Mouse (Mus musculus): ENCODE results near the gene Tenm2. TPM values are rescaled to one million over a fixed set of nuclear protein-coding genes. Genes with fewer than 3 reads are reported as not detected.

Tenm2 gene
- polyA plus RNA-seq, 1 experiment from 2014 or later = 1.5 TPM

- H3K27ac ChIP-seq (replicated peaks; ENCODE audit: low read depth, low read length) = no peak overlapping the region
- H3K9me3 ChIP-seq (replicated peaks; ENCODE audit: control insufficient read depth, low read length) = no peaks in the 10 kb centered on the region
- H3K4me3 ChIP-seq (ENCODE audit: low read depth, low read length) = no peak overlapping the region
- WGBS = 32% methylated on average over 7 of the region's 7 CpGs
- H3K27me3 ChIP-seq (ENCODE audit: control insufficient read depth, insufficient read depth, low read length) = no peaks in the 10 kb centered on the region
- ATAC-seq (replicated peaks; ENCODE audit: insufficient number of reproducible peaks, low FRiP score, low TSS enrichment, low read depth) = no peak
- H3K4me2 ChIP-seq (ENCODE audit: low read depth, low read length) = no peak overlapping the region
- DNase-seq (ENCODE audit: low spot score) = no peak
- H3K4me1 ChIP-seq (ENCODE audit: control insufficient read depth, insufficient read depth, low read length) = no peaks in the 10 kb centered on the region
- H3K36me3 ChIP-seq (replicated peaks; ENCODE audit: control insufficient read depth, insufficient read depth, low read depth, low read length) = no peaks in the 10 kb centered on the region
- no peak overlapping the region for H3K9ac ChIP-seq (replicated peaks; ENCODE audit: low read length)
Measured at GRCm38 (mm10) chr11:36824666-36825065, 411.1 kb downstream of the Tenm2 start.

GRCm38 (mm10) chr11:36804615-36805014 lies 431.1 kb downstream of the Tenm2 start:
- H3K4me3 ChIP-seq (ENCODE audit: low read depth, low read length) = no peak overlapping the region
- H3K9me3 ChIP-seq (replicated peaks; ENCODE audit: control insufficient read depth, low read length) = no peaks in the 10 kb centered on the region
- no peak overlapping the region for H3K9ac ChIP-seq (replicated peaks; ENCODE audit: low read length)
- no peak for DNase-seq (ENCODE audit: low spot score)
- H3K4me1 ChIP-seq (ENCODE audit: control insufficient read depth, insufficient read depth, low read length) = no peaks in the 10 kb centered on the region
- H3K4me2 ChIP-seq (ENCODE audit: low read depth, low read length) = no peak overlapping the region
- H3K27ac ChIP-seq (replicated peaks; ENCODE audit: low read depth, low read length) = no peak overlapping the region
- H3K36me3 ChIP-seq (replicated peaks; ENCODE audit: control insufficient read depth, insufficient read depth, low read depth, low read length) = no peaks in the 10 kb centered on the region
- H3K27me3 ChIP-seq (ENCODE audit: control insufficient read depth, insufficient read depth, low read length) = no peaks in the 10 kb centered on the region
- ATAC-seq (replicated peaks; ENCODE audit: insufficient number of reproducible peaks, low FRiP score, low TSS enrichment, low read depth) = no peak
- 68% methylated on average over 1 of the region's 1 CpGs for WGBS

- ATAC-seq (replicated peaks; ENCODE audit: insufficient number of reproducible peaks, low FRiP score, low TSS enrichment, low read depth) (no peak), DNase-seq (ENCODE audit: low spot score) (no peak)
- Histone ChIP-seq H3K9ac (replicated peaks; ENCODE audit: low read length) (no peak overlapping the region), H3K4me2 (ENCODE audit: low read depth, low read length) (no peak overlapping the region), H3K9me3 (replicated peaks; ENCODE audit: control insufficient read depth, low read length) (no peaks in the 10 kb centered on the region), H3K27me3 (ENCODE audit: control insufficient read depth, insufficient read depth, low read length) (no peaks in the 10 kb centered on the region), H3K36me3 (replicated peaks; ENCODE audit: control insufficient read depth, insufficient read depth, low read depth, low read length) (no peaks in the 10 kb centered on the region), H3K4me3 (ENCODE audit: low read depth, low read length) (no peak overlapping the region), H3K27ac (replicated peaks; ENCODE audit: low read depth, low read length) (no peak overlapping the region), H3K4me1 (ENCODE audit: control insufficient read depth, insufficient read depth, low read length) (no peaks in the 10 kb centered on the region)
- 45% methylated on average over 8 of the region's 8 CpGs for WGBS
Measured at GRCm38 (mm10) chr11:36802208-36802631, 433.5 kb downstream of the Tenm2 start.

- WGBS = 84% methylated on average over 4 of the region's 4 CpGs
- DNase-seq (ENCODE audit: low spot score) (no peak), ATAC-seq (replicated peaks; ENCODE audit: insufficient number of reproducible peaks, low FRiP score, low TSS enrichment, low read depth) (no peak)
- no peaks in the 10 kb centered on the region for H3K9me3 ChIP-seq (replicated peaks; ENCODE audit: control insufficient read depth, low read length)
- no peak overlapping the region for H3K4me2 ChIP-seq (ENCODE audit: low read depth, low read length)
- H3K36me3 ChIP-seq (replicated peaks; ENCODE audit: control insufficient read depth, insufficient read depth, low read depth, low read length) = no peaks in the 10 kb centered on the region
- H3K4me3 ChIP-seq (ENCODE audit: low read depth, low read length) = no peak overlapping the region
- no peak overlapping the region for H3K9ac ChIP-seq (replicated peaks; ENCODE audit: low read length)
- H3K27ac ChIP-seq (replicated peaks; ENCODE audit: low read depth, low read length) = no peak overlapping the region
- H3K27me3 ChIP-seq (ENCODE audit: control insufficient read depth, insufficient read depth, low read length) = no peaks in the 10 kb centered on the region
- H3K4me1 ChIP-seq (ENCODE audit: control insufficient read depth, insufficient read depth, low read length) = no peaks in the 10 kb centered on the region
Measured at GRCm38 (mm10) chr11:36801683-36802082, 434.1 kb downstream of the Tenm2 start.

GRCm38 (mm10) chr11:36799409-36799808 lies 436.4 kb downstream of the Tenm2 start:
- WGBS = 43% methylated on average over 8 of the region's 8 CpGs
- DNase-seq (ENCODE audit: low spot score) (peak; percentile 24), ATAC-seq (replicated peaks; ENCODE audit: insufficient number of reproducible peaks, low FRiP score, low TSS enrichment, low read depth) (no peak; the same call in 1 of the 2 replicates)
- Histone ChIP-seq H3K27me3 (ENCODE audit: control insufficient read depth, insufficient read depth, low read length) (no peaks in the 10 kb centered on the region), H3K9ac (replicated peaks; ENCODE audit: low read length) (no peak overlapping the region), H3K27ac (replicated peaks; ENCODE audit: low read depth, low read length) (no peak overlapping the region), H3K4me3 (ENCODE audit: low read depth, low read length) (no peak overlapping the region), H3K4me1 (ENCODE audit: control insufficient read depth, insufficient read depth, low read length) (no peaks in the 10 kb centered on the region), H3K9me3 (replicated peaks; ENCODE audit: control insufficient read depth, low read length) (no peaks in the 10 kb centered on the region), H3K4me2 (ENCODE audit: low read depth, low read length) (no peak overlapping the region), H3K36me3 (replicated peaks; ENCODE audit: control insufficient read depth, insufficient read depth, low read depth, low read length) (no peaks in the 10 kb centered on the region)

- Histone ChIP-seq H3K4me2 (ENCODE audit: low read depth, low read length) (no peak overlapping the region), H3K9me3 (replicated peaks; ENCODE audit: control insufficient read depth, low read length) (no peaks in the 10 kb centered on the region), H3K36me3 (replicated peaks; ENCODE audit: control insufficient read depth, insufficient read depth, low read depth, low read length) (no peaks in the 10 kb centered on the region), H3K9ac (replicated peaks; ENCODE audit: low read length) (no peak overlapping the region), H3K4me3 (ENCODE audit: low read depth, low read length) (no peak overlapping the region), H3K27ac (replicated peaks; ENCODE audit: low read depth, low read length) (no peak overlapping the region), H3K4me1 (ENCODE audit: control insufficient read depth, insufficient read depth, low read length) (no peaks in the 10 kb centered on the region), H3K27me3 (ENCODE audit: control insufficient read depth, insufficient read depth, low read length) (no peaks in the 10 kb centered on the region)
- DNase-seq (ENCODE audit: low spot score) (no peak), ATAC-seq (replicated peaks; ENCODE audit: insufficient number of reproducible peaks, low FRiP score, low TSS enrichment, low read depth) (no peak)
- 66% methylated on average over 3 of the region's 3 CpGs for WGBS
Measured at GRCm38 (mm10) chr11:36758009-36758408, 477.8 kb downstream of the Tenm2 start.

GRCm38 (mm10) chr11:36746286-36746685 lies 489.5 kb downstream of the Tenm2 start:
- Histone ChIP-seq H3K4me1 (ENCODE audit: control insufficient read depth, insufficient read depth, low read length) (no peaks in the 10 kb centered on the region), H3K9me3 (replicated peaks; ENCODE audit: control insufficient read depth, low read length) (no peaks in the 10 kb centered on the region), H3K4me3 (ENCODE audit: low read depth, low read length) (no peak overlapping the region), H3K27ac (replicated peaks; ENCODE audit: low read depth, low read length) (no peak overlapping the region), H3K27me3 (ENCODE audit: control insufficient read depth, insufficient read depth, low read length) (no peaks in the 10 kb centered on the region), H3K36me3 (replicated peaks; ENCODE audit: control insufficient read depth, insufficient read depth, low read depth, low read length) (no peaks in the 10 kb centered on the region), H3K4me2 (ENCODE audit: low read depth, low read length) (no peak overlapping the region), H3K9ac (replicated peaks; ENCODE audit: low read length) (no peak overlapping the region)
- ATAC-seq (replicated peaks; ENCODE audit: insufficient number of reproducible peaks, low FRiP score, low TSS enrichment, low read depth) = no peak
- 75% methylated on average over 4 of the region's 4 CpGs for WGBS
- DNase-seq (ENCODE audit: low spot score) = peak; percentile 18

- no peaks in the 10 kb centered on the region for H3K27me3 ChIP-seq (ENCODE audit: control insufficient read depth, insufficient read depth, low read length)
- H3K4me1 ChIP-seq (ENCODE audit: control insufficient read depth, insufficient read depth, low read length) = no peaks in the 10 kb centered on the region
- H3K9me3 ChIP-seq (replicated peaks; ENCODE audit: control insufficient read depth, low read length) = no peaks in the 10 kb centered on the region
- DNase-seq (ENCODE audit: low spot score) (no peak), ATAC-seq (replicated peaks; ENCODE audit: insufficient number of reproducible peaks, low FRiP score, low TSS enrichment, low read depth) (no peak)
- no peak overlapping the region for H3K4me2 ChIP-seq (ENCODE audit: low read depth, low read length)
- 80% methylated on average over 3 of the region's 3 CpGs for WGBS
- no peak overlapping the region for H3K27ac ChIP-seq (replicated peaks; ENCODE audit: low read depth, low read length)
- no peak overlapping the region for H3K9ac ChIP-seq (replicated peaks; ENCODE audit: low read length)
- no peak overlapping the region for H3K4me3 ChIP-seq (ENCODE audit: low read depth, low read length)
- no peaks in the 10 kb centered on the region for H3K36me3 ChIP-seq (replicated peaks; ENCODE audit: control insufficient read depth, insufficient read depth, low read depth, low read length)
Measured at GRCm38 (mm10) chr11:36727800-36728199, 508.0 kb downstream of the Tenm2 start.
